Mouse (Mus musculus): ENCODE measurements at regions not wholly inside any gene's neighbourhood (a gene's known extent, or its start where the extent isn't known, plus 50 kb on each side); places are given as distances from the start of the nearest gene placed in this dataset.

- peak; percentile 61 to 75; a peak in 3 of 4 replicates for ATAC-seq (replicated peaks in 1 of 2; ENCODE audit: insufficient read depth in 1 of 2, low FRiP score in 2 of 2, low TSS enrichment in 1 of 2, low read depth in 1 of 2, poor library complexity in 2 of 2, severe bottlenecking in 2 of 2)
Measured at GRCm38 (mm10) chr1:126931754-126932153, 101.2 kb upstream of the Nckap5 start.

DNA sequence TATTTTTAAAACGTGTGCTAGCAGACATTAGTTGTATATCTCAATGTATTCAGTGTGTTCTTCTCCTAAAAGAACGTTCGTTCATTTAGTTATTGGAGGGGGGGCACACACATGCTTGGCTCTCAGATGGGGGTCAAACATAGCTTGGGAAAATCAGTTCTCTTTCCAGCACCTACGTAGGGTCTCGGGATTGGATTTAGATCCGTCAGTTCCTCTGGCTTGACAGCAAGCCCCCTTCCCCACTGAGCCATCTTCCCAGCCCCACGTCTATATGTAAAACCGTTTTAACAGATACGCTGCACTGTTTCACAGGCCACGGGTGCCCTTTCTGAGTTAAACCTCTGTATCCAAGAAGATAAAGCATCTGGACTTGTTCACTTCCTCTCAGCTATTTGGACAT lies 100.5 kb upstream of the Nckap5 start:
- no peak for ATAC-seq (replicated peaks in 1 of 2; ENCODE audit: insufficient read depth in 1 of 2, low FRiP score in 2 of 2, low TSS enrichment in 1 of 2, low read depth in 1 of 2, poor library complexity in 2 of 2, severe bottlenecking in 2 of 2)

DNA sequence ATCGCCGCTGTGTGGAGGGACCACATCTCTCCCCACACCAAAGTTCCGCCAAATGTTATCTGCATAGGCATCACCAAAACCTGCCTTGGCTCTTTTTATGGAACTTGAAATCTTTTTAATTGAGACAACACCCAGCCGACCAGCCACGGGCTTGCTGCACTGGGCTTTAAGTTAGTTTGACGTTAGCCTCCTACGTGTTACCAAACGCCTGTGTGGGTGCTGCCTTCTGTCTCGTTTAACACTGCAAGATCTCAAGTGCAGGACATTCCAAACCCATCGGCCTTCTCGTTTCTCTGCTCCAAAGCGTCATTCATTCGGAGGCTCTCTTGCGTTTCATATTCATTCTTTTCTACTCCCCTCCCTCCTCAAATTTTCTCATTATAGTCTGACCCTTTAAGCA lies 100.0 kb upstream of the Nckap5 start:
- ATAC-seq (replicated peaks in 1 of 2; ENCODE audit: insufficient read depth in 1 of 2, low FRiP score in 2 of 2, low TSS enrichment in 1 of 2, low read depth in 1 of 2, poor library complexity in 2 of 2, severe bottlenecking in 2 of 2): no peak

- no peak for ATAC-seq (replicated peaks in 1 of 2; ENCODE audit: insufficient read depth in 1 of 2, low FRiP score in 2 of 2, low TSS enrichment in 1 of 2, low read depth in 1 of 2, poor library complexity in 2 of 2, severe bottlenecking in 2 of 2)
Measured at GRCm38 (mm10) chr1:126929666-126930065, 99.1 kb upstream of the Nckap5 start.

DNA sequence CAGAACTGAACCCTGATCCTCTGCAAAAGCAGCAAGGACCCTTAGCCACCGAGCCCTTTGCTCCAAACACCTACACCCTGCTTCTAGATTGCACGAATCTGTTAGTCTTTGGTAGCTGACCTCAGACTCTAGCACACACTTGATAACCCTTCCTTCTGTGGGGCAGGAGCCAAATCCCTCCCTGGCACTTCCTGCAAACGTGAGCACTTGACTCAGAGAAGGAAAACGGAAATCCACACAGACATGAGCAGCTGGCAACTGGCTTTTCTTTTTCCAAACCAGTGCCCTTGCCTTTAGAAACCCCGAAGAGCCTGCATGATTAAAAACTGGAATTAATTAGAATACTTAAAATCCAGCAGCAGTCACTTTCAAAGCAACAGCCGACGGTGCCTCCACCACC lies 97.6 kb upstream of the Nckap5 start:
- ATAC-seq (replicated peaks in 1 of 2; ENCODE audit: insufficient read depth in 1 of 2, low FRiP score in 2 of 2, low TSS enrichment in 1 of 2, low read depth in 1 of 2, poor library complexity in 2 of 2, severe bottlenecking in 2 of 2): peak; percentile 55 to 73

DNA sequence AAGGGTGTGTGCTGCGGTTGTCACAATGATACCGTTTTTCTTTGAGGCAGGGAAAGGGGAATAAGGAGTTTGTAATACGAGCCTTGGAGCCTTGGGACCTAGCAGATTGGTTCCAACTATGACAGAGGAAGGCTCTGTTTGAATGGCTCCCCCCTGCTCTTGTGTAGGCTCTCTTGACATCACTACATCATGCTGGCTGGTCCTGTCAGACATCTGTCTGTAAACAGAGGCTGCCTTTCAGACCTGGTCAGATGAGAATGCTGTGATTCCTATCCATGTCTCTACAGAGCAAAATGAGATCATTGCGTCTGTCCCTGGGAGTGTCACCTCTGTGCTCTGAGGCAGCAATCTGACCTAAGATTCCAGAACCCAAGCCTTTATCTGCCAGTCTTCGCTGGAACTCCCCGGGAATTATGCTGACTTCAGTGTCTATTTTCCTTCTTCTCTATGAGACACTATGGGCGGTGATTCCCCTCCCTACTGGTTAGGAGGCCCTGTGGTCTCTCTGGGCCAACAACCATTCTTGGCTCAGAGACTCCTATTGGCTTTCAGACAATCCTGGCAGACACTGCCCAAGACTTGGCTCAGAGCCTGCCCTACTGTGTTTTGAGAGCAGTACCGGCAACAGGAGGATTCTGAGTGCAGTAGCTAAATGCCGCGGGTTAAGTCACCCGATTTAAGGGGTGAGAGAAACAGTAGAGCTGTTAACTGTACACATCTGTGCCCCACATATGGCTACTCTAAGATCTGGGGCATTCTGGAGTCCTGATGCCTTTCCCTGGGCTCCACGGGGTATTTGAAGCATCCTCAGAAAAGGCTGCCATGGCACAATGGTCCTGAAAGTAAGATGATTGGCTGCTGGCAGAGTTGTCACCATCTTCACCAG lies 94.8 kb upstream of the Nckap5 start:
- peak; percentile 46 to 81 for ATAC-seq (replicated peaks in 1 of 2; ENCODE audit: insufficient read depth in 1 of 2, low FRiP score in 2 of 2, low TSS enrichment in 1 of 2, low read depth in 1 of 2, poor library complexity in 2 of 2, severe bottlenecking in 2 of 2)

GRCm38 (mm10) chr1:126923981-126924380 lies 93.4 kb upstream of the Nckap5 start:
- no peak for ATAC-seq (replicated peaks in 1 of 2; ENCODE audit: insufficient read depth in 1 of 2, low FRiP score in 2 of 2, low TSS enrichment in 1 of 2, low read depth in 1 of 2, poor library complexity in 2 of 2, severe bottlenecking in 2 of 2)

- ATAC-seq (replicated peaks in 1 of 2; ENCODE audit: insufficient read depth in 1 of 2, low FRiP score in 2 of 2, low TSS enrichment in 1 of 2, low read depth in 1 of 2, poor library complexity in 2 of 2, severe bottlenecking in 2 of 2): no peak
Measured at GRCm38 (mm10) chr1:126922231-126922630, 91.6 kb upstream of the Nckap5 start.

- no peak for ATAC-seq (replicated peaks in 1 of 2; ENCODE audit: insufficient read depth in 1 of 2, low FRiP score in 2 of 2, low TSS enrichment in 1 of 2, low read depth in 1 of 2, poor library complexity in 2 of 2, severe bottlenecking in 2 of 2)
Measured at GRCm38 (mm10) chr1:126918876-126919275, 88.3 kb upstream of the Nckap5 start.

- ATAC-seq (replicated peaks in 1 of 2; ENCODE audit: insufficient read depth in 1 of 2, low FRiP score in 2 of 2, low TSS enrichment in 1 of 2, low read depth in 1 of 2, poor library complexity in 2 of 2, severe bottlenecking in 2 of 2): no peak
Measured at GRCm38 (mm10) chr1:126917872-126918271, 87.3 kb upstream of the Nckap5 start.

- no peak for ATAC-seq (replicated peaks in 1 of 2; ENCODE audit: insufficient read depth in 1 of 2, low FRiP score in 2 of 2, low TSS enrichment in 1 of 2, low read depth in 1 of 2, poor library complexity in 2 of 2, severe bottlenecking in 2 of 2)
Measured at GRCm38 (mm10) chr1:126916369-126916768, 85.8 kb upstream of the Nckap5 start.

- no peak for ATAC-seq (replicated peaks in 1 of 2; ENCODE audit: insufficient read depth in 1 of 2, low FRiP score in 2 of 2, low TSS enrichment in 1 of 2, low read depth in 1 of 2, poor library complexity in 2 of 2, severe bottlenecking in 2 of 2)
Measured at GRCm38 (mm10) chr1:126911277-126912060, 80.9 kb upstream of the Nckap5 start.

DNA sequence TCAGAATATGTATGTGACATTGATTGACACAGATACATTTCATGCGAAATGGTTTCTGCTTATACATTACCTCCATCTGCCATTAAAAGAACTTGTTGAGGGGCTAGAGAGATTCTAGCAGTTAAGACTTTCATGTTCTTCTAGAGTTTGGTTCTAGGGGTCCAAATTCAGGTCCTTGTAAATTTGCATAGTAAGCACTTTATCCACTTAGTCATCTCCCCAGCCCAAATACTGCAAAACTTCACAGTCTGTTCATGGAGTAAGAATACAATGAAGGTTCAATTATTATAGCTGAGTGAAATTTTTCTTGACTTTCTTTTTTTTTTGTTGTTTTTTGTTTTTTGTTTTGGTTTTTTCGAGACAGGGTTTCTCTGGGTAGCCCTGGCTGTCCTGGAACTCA lies 76.8 kb upstream of the Nckap5 start:
- no peak for ATAC-seq (replicated peaks in 1 of 2; ENCODE audit: insufficient read depth in 1 of 2, low FRiP score in 2 of 2, low TSS enrichment in 1 of 2, low read depth in 1 of 2, poor library complexity in 2 of 2, severe bottlenecking in 2 of 2)

- no peak for ATAC-seq (replicated peaks in 1 of 2; ENCODE audit: insufficient read depth in 1 of 2, low FRiP score in 2 of 2, low TSS enrichment in 1 of 2, low read depth in 1 of 2, poor library complexity in 2 of 2, severe bottlenecking in 2 of 2)
Measured at GRCm38 (mm10) chr1:126898484-126898883, 67.9 kb upstream of the Nckap5 start.

GRCm38 (mm10) chr1:126896895-126897294 lies 66.3 kb upstream of the Nckap5 start:
- no peak for ATAC-seq (replicated peaks in 1 of 2; ENCODE audit: insufficient read depth in 1 of 2, low FRiP score in 2 of 2, low TSS enrichment in 1 of 2, low read depth in 1 of 2, poor library complexity in 2 of 2, severe bottlenecking in 2 of 2)

DNA sequence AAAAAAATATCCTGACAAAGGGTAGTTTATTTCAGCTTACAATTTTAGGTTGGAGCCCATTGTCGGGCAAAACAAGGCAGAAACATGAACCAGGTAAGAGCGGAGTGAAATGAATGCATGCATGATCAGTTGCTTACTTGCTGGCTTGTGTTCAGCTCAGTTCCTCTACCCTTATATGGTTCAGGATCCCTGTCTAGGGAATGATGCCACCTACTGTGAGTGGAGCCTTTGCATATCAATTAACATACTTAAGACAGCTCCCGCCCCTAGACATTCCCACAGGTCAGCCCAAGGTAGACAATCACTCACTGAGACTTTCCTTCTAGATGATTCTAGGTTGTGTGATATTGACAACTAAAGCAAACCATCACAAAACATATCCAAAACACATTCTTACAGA lies 50.2 kb upstream of the Nckap5 start:
- ATAC-seq (replicated peaks in 1 of 2; ENCODE audit: insufficient read depth in 1 of 2, low FRiP score in 2 of 2, low TSS enrichment in 1 of 2, low read depth in 1 of 2, poor library complexity in 2 of 2, severe bottlenecking in 2 of 2): no peak

Measured in hematopoietic stem cell, adult 5-6 weeks (primary cell).